Mouse (Mus musculus) kidney, embryonic 14.5 days (tissue): ENCODE results near the gene Grcc10. TPM values are rescaled to one million over a fixed set of nuclear protein-coding genes. Genes with fewer than 3 reads are reported as not detected.

Source experiments
- ATAC-seq: fragments of 200-750 bp; cut with Nextera tagmentation; 2 replicates; pipeline ENCODE4 v1.8.0; 2017; ENCODE audit warnings: moderate number of reproducible peaks, mild to moderate bottlenecking, moderate TSS enrichment, moderate library complexity; ENCODE audit not compliant: low FRiP score, low TSS enrichment
- H3K27ac ChIP-seq: fragments of 300-500 bp; sonication (generic); 2 replicates; pipeline ENCODE4 v1.5.1; 2014; ENCODE audit warnings: low read depth, mild to moderate bottlenecking, low read length, moderate library complexity, mixed read lengths
- H3K27me3 ChIP-seq: fragments of 300-500 bp; sonication (generic); 2 replicates; pipeline ENCODE4 v1.6.1; 2014; ENCODE audit warnings: mild to moderate bottlenecking, low read length; ENCODE audit not compliant: control insufficient read depth, insufficient read depth
- H3K36me3 ChIP-seq: fragments of 300-500 bp; sonication (generic); 2 replicates; pipeline ENCODE4 v1.6.1; 2014; ENCODE audit warnings: low read length, mixed read lengths; ENCODE audit not compliant: control insufficient read depth, insufficient read depth
- H3K4me1 ChIP-seq: fragments of 300-500 bp; sonication (generic); 2 replicates; pipeline ENCODE4 v1.6.1; 2014; ENCODE audit warnings: low read length, mixed read lengths; ENCODE audit not compliant: control insufficient read depth, insufficient read depth
- H3K4me2 ChIP-seq: fragments of 300-500 bp; sonication (generic); replicated peaks from 2 replicates; pipeline ENCODE4 v1.6.1; 2014; ENCODE audit warnings: low read depth, mild to moderate bottlenecking, low read length
- H3K4me3 ChIP-seq: fragments of 300-500 bp; sonication (generic); 2 replicates; pipeline ENCODE4 v1.5.1; 2014; ENCODE audit warnings: mild to moderate bottlenecking, low read length
- H3K9ac ChIP-seq: fragments of 300-500 bp; sonication (generic); 2 replicates; pipeline ENCODE4 v1.6.1; 2014; ENCODE audit warnings: low read depth, mild to moderate bottlenecking, low read length, moderate library complexity
- H3K9me3 ChIP-seq: fragments of 300-500 bp; sonication (generic); 2 replicates; pipeline ENCODE4 v1.6.1; 2016; ENCODE audit warnings: low read length; ENCODE audit not compliant: control insufficient read depth
- WGBS: fragments of 180-500 bp; shearing (Covaris S2); extraction: QIAGEN DNeasy Blood & Tissue Kit; methylation state at CpG from one replicate; pipeline ENCODE4 v1.1.7; 2014; 5-methylcytosine and 5-hydroxymethylcytosine counted together
- polyA plus RNA-seq: library from polyadenylated mRNA; unstranded; fragments of >200 nt; fragmentation: Nextera tagmentation; extraction: Ambion mirVana; gene quantifications from 2 replicates; pipeline ENCODE4 v1.2.1, GENCODE M21; 2014

The Grcc10 gene
- polyA plus RNA-seq, 1 experiment from 2014 or later: 564 TPM

DNA sequence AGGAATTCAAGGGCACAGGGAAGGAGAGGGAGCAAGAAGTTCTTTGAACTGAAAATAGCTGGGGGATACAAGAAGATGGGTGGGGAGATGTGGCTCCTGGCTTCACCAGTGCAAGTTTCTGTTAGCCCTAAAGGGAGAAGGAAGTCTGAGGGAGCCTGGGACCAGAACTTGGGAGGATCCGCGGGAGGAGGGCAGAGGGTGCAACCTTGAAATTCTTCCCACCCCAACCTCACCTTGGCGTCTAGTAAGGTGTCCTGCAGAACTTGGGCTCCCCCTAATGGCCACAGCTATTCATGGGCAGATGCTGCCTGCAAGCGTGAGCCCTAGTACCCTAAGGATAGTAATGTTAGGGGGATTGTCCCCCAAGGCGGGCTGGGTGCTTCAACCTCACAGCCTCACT, 18.1 kb upstream of the Grcc10 start:
- ATAC-seq: peak; percentile 8; the same call in 1 of the 2 replicates
- Histone ChIP-seq H3K4me2 (peak overlapping the region; percentile 70), H3K9ac (peak overlapping the region; percentile 38; the same call in 1 of the 2 replicates), H3K27ac (peak overlapping the region; percentile 98), H3K4me1 (peaks cover 35% of the 10 kb centered on the region), H3K27me3 (no peaks in the 10 kb centered on the region), H3K36me3 (no peaks in the 10 kb centered on the region), H3K4me3 (peak overlapping the region; percentile 11; the same call in 1 of the 2 replicates), H3K9me3 (no peaks in the 10 kb centered on the region)
- WGBS: 3% methylated on average over 5 of the region's 5 CpGs

DNA sequence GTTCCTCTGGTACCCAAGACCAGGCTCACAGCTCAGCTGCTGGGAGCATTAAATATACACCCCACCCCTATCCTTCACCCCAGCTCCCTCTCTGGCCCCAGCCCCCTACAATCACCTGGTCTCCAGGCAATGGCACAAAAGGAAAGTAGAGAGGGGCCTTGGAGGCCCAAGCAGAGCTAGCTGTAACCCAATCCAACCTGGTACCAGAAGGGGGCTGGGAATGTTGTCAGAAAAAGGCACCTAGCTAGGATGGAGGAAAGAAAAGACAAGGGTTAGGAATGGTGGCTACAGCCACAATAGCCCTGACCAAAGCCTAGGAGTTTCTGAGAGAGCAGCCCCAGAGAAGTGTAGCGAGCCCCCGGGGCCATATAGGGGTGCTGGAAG, 17.7 kb upstream of the Grcc10 start:
- Histone ChIP-seq H3K4me1 (peaks cover 38% of the 10 kb centered on the region), H3K27me3 (no peaks in the 10 kb centered on the region), H3K36me3 (no peaks in the 10 kb centered on the region), H3K27ac (peak overlapping the region; percentile 98), H3K9me3 (no peaks in the 10 kb centered on the region), H3K4me2 (peak overlapping the region; percentile 70), H3K4me3 (peak overlapping the region; percentile 11; the same call in 1 of the 2 replicates), H3K9ac (peak overlapping the region; percentile 38; the same call in 1 of the 2 replicates)
- WGBS: 58% methylated on average over 2 of the region's 2 CpGs
- ATAC-seq: no peak

DNA sequence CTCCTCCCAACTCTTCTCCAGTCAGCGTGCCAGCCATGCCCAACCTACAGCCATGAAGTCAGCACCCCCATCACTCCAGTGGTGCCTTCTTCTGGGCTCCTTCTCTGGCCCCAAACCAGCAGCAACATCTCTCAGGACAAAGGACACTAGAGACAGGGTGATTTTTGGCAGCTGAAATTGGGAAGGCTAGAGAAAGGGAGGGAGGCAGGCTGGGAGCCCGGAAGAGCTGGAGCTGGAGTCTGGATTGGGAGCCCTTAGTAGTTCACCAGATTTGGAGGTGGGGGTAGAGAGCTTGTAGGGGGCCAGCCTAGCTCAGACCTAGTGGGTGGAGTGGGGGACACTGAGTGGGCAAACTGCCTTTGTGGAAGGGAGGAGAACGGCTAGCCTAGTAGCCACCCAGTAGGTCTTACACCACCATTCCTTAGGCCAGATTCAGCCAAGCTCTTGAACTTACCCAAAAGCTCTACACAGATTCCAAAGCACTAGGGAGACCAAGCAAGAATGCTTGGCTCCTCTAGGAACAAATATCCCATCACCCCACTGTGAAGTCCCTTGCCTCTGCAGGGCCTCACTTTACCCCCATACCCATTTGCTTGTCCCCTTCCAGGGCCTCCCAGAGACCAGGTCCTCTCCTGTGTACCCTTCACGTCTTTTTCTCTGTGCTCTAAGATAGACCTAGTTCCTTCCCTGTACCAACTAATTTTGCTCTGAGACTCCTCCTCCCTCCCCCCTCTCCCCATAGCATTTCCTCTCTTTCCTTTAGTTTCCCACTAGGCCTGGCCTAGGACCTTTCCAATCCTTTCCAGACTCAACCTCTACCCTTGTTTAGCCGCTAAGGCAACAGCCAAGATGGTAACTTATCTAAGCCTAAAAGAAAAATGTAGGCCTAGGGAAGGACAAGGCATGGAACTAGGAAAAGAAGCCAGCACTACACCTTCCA, 17.0 kb upstream of the Grcc10 start:
- peaks cover 43% of the 10 kb centered on the region for H3K4me1 ChIP-seq
- ATAC-seq: peak; percentile 5; the same call in 1 of the 2 replicates
- 37% methylated on average over 5 of the region's 5 CpGs for WGBS

DNA sequence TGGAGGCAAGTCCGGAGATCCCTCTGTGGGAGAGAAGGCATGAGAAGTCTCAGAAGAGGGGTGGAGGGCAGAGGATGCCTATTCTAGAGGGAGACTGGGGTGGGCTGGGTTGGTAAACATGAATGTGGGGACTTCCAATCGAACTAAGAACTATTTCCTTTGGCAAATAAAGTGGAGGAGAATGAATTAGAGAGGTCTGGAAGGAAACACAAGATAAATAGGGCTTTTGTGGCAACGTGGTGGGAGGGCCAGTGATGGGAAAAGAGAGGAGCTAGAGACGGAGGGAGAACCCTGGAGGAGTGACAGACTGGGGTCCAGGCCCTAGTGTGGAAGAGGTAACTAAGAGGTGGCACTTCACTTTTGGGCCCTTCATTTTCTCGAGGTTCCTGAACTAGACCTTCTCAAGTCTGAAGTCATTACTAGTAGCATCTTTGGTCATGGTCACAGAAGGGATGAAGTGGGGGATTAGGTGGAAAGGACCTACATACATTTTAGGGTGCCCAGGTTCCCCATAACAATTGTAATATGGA, 16.2 kb upstream of the Grcc10 start:
- no peak for ATAC-seq

More for the DNA sequence above, 17.0 kb upstream of the Grcc10 start:
- H3K27ac ChIP-seq: peak overlapping the region; percentile 98
- H3K27me3 ChIP-seq: no peaks in the 10 kb centered on the region
- H3K4me2 ChIP-seq: peak overlapping the region; percentile 70
- H3K36me3 ChIP-seq: no peaks in the 10 kb centered on the region
- H3K9ac ChIP-seq: peak overlapping the region; percentile 97; the same call in 1 of the 2 replicates
- peak overlapping the region; percentile 88 for H3K4me3 ChIP-seq
- H3K9me3 ChIP-seq: no peaks in the 10 kb centered on the region

DNA sequence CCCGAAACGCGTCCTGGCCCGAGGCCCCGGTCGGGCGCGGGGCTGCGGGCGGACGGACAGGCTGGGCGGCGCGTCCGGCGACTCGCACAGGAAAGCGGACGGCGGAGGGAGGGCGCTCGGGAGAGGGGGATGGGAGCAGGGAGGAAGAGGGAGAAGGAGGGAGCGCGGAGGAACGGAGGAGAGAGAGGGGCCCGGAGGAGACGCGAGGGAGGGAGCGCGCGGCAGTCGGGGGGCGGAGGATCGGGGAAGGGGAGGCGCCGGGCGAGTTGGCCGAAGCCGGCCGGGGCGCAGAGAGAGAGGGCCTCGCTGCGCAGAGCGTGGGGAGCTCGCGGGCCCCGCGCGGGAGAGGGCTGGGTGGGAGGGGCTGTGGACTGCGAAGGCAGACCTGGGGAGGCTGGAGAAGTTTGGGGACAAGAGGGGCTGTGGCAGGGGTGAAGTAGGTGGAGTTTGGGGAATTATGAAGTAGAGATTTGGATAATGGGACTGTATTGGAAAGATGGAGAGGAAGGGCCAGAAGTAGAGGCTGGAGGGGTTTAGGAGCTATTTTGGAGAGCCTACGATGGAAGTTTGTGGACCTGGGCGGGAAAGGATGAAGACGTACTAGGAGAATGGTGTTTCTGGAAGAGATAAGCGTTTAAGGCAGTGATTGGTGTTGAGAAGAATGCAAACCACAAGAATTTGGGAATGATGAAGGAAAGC, 15.6 kb upstream of the Grcc10 start:
- H3K27me3 ChIP-seq: no peaks in the 10 kb centered on the region
- peak; percentile 76 for ATAC-seq
- peak overlapping the region; percentile 97 for H3K9ac ChIP-seq
- peak overlapping the region; percentile 88 for H3K4me3 ChIP-seq
- 1% methylated on average over 52 of the region's 54 CpGs for WGBS
- peak overlapping the region; percentile 98 for H3K27ac ChIP-seq
- H3K36me3 ChIP-seq: peaks cover 4% of the 10 kb centered on the region; the same call in 1 of the 2 replicates
- peaks cover 43% of the 10 kb centered on the region for H3K4me1 ChIP-seq
- peak overlapping the region; percentile 70 for H3K4me2 ChIP-seq
- H3K9me3 ChIP-seq: no peaks in the 10 kb centered on the region

More for the DNA sequence above, 16.2 kb upstream of the Grcc10 start:
- H3K27ac ChIP-seq: peak overlapping the region; percentile 98
- peak overlapping the region; percentile 88 for H3K4me3 ChIP-seq
- H3K4me2 ChIP-seq: peak overlapping the region; percentile 70
- 6% methylated on average over 5 of the region's 5 CpGs for WGBS
- H3K9ac ChIP-seq: peak overlapping the region; percentile 97
- peaks cover 43% of the 10 kb centered on the region for H3K4me1 ChIP-seq
- H3K27me3 ChIP-seq: no peaks in the 10 kb centered on the region
- no peaks in the 10 kb centered on the region for H3K9me3 ChIP-seq
- H3K36me3 ChIP-seq: peaks cover 4% of the 10 kb centered on the region; the same call in 1 of the 2 replicates

DNA sequence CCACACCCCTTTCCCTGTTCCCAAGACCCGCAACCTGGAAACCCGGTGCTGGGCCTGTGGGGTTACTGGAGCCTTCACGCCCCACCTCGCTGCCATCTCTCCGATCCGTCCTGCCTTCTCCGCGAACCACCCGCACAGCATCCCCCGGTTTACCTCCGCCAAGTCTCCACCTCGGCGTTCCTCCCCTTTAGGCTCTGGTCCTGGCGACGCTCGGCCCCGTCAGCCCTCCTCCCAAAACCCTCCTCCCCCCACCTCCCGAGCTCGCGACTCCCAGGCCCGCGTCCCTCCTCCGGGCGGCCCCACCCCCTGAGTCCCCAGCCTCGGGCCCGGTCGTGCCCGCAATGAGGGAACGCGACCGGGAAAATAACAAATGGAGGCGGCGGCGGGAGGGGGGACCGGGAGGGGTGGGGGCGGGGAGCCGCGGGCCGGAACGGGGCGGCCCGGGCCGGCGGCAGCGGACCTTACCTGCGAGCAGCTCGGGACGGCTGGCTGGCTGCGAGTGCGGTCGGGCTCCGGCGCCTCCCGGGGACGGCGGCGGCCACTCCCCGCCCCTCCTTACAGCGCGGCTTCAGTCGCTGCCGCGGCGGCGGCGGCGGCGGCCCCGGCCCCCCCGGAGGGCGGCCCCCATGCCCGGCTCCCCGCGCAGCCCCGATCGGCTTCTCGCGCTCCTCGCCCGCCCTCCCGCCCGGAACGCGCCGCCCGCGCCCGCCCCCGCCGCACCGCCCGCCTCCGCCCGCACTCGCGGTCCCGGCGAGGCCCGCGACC, 14.8 kb upstream of the Grcc10 start, which contains the start of the genes Gm45234 and Atn1:
Gene Gm45234 (minus strand): TSS at position 191 of the 765 bp plus-strand sequence.
Gene Atn1 (minus strand): TSS at position 694 of the 765 bp plus-strand sequence.
- peaks cover 43% of the 10 kb centered on the region for H3K4me1 ChIP-seq
- H3K36me3 ChIP-seq: peaks cover 5% of the 10 kb centered on the region; the same call in 1 of the 2 replicates
- H3K9me3 ChIP-seq: no peaks in the 10 kb centered on the region
- peak; percentile 54 for ATAC-seq
- peak within 1 kb of the TSS; percentile 98 for H3K27ac ChIP-seq
- under 1% methylated on average over 44 of the region's 100 CpGs for WGBS
- peak within 1 kb of the TSS; percentile 88 for H3K4me3 ChIP-seq
- H3K27me3 ChIP-seq: no peaks in the 10 kb centered on the region
- peak within 1 kb of the TSS; percentile 70 for H3K4me2 ChIP-seq
- H3K9ac ChIP-seq: peak within 1 kb of the TSS; percentile 97

DNA sequence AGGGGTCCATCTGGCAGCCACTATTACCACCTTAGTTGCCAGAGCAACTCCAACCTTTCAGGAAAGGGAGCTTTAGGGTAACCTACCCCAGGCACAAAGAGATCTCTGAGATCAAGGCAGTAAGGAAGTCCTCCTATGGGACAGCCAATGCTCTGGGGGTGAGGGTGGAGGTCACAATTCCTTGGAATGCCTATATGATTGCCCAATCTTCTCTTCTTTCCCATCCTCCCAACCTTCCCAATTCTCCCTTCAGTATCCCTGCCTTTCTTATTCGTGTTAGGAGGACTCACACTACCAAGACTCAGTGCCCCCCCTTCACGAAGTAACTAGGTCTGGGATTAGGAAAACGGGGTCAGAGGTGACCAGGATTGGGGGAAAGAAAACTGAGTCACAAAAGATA, 14.1 kb upstream of the Grcc10 start:
- peak overlapping the region; percentile 70 for H3K4me2 ChIP-seq
- WGBS: 3% methylated on average over 3 of the region's 3 CpGs
- 0 out of 2 replicates have a peak overlapping the region, but pooled peaks have one; percentile 98 for H3K27ac ChIP-seq
- peaks cover 7% of the 10 kb centered on the region; the same call in 1 of the 2 replicates for H3K36me3 ChIP-seq
- no peak for ATAC-seq
- H3K27me3 ChIP-seq: no peaks in the 10 kb centered on the region
- H3K9ac ChIP-seq: peak overlapping the region; percentile 97
- peaks cover 43% of the 10 kb centered on the region for H3K4me1 ChIP-seq
- H3K4me3 ChIP-seq: peak overlapping the region; percentile 88
- H3K9me3 ChIP-seq: no peaks in the 10 kb centered on the region

DNA sequence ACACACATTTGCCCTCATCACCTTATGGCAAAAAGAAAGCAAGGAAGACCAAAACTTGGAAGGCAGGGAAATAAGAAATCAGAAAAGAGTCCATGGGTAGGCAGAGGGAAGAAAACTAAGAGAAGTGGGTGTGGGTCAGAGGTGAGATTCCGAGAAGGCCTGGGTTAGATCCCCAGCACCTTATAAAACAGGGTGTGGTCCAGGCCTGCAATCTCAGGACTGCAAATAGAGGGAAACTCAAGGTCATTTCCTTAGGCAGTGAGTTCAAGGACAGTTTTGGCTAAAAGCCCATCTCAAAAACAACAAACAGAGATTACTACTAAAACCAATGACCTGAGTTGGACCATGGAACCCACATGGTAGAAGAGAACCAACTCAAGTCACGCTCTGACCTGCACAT, 12.7 kb upstream of the Grcc10 start:
- H3K36me3 ChIP-seq: peaks cover 20% of the 10 kb centered on the region
- no peaks in the 10 kb centered on the region for H3K27me3 ChIP-seq
- no peak for ATAC-seq
- H3K4me1 ChIP-seq: peaks cover 34% of the 10 kb centered on the region
- H3K27ac ChIP-seq: no peak overlapping the region
- no peak overlapping the region for H3K9ac ChIP-seq
- WGBS: 89% methylated on average over 2 of the region's 2 CpGs
- H3K4me3 ChIP-seq: no peak overlapping the region; the same call in 1 of the 2 replicates
- no peaks in the 10 kb centered on the region for H3K9me3 ChIP-seq
- no peak overlapping the region for H3K4me2 ChIP-seq
